Mouse (Mus musculus) retina, postnatal 1 day (tissue): Measurements from ENCODE around the gene Slc35f3.

ENCODE experiments used
- DNase-seq: peaks from one replicate; pipeline ENCODE4 v3.0.0-alpha.2; 2012

Gene Slc35f3

DNA sequence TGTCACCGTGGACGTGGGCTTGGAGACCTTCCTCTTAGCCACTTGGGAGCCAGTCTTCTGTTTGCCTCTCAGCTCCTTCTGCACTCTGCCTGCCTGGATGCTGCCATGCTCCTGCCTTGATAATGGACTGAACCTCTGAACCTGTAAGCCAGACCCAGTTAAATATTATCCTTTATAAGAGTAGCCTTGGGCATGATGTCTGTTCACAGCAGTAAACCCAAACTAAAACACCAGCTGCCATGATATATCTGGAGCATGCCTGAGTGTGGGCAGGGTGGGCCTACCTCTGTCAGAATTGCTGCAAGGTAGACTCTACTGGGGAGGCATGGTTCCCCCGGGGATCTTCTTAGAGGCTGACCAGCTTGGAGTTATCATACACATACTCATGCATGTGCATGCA is 41.0 kb downstream of the Slc35f3 start:
- no peak for DNase-seq

DNA sequence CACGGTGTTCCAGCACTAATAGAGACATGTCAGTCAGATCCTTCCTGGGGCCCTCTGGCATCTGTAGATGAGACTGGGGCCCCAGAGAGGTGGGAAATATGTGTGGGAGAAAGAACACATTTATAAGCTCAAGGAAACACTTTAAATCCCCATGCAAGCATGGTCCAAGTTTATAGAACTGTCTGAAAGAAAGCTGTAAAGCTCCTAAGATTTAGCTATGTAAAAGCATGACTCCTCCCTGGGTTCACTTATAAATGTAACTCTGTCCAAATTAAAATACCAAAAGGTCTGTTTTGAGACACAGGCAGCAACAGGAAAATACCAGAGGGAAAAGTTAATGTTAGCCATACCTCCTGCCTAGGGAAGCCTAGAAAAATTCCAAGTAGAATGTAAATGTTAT is 42.8 kb downstream of the Slc35f3 start:
- no peak for DNase-seq

DNA sequence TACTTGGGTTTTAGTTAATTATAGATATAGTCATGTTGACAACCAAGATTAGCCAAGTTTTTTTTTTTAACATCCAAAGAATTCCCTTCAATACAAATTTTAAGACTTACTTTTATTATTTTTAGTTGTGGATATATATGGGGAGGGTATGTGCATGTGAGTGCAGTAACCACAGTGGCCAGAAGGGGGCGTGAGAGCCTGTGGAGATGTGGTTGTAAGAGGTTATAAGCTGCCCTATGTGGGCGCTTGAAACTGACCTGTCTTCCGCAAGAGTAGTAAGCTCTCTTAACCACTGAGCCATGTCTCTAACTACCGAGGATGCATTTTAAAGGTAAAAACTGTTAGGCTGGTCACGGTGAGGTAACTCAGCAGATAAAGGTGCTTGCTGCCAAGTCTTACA is 45.1 kb downstream of the Slc35f3 start:
- no peak for DNase-seq

DNA sequence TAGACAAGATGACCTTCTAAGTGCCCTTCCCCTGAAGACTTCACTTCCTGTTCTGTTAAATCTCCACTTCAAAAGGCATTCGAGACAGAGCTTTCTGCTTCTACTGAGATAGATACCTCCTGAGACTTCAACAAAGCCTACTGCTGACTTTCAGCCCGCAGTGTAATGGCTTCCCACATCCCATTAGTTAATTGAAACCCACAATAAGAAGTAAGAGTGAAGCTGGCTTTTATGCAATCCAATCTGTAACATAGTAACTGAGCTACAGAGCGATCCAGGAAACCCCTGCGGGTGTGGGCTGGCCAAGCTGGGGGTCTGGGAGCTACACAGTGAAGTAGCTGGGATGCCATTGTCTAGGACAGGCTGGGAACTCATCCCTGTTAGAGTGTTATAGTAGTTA is 46.7 kb downstream of the Slc35f3 start:
- DNase-seq: peak; percentile 10

DNA sequence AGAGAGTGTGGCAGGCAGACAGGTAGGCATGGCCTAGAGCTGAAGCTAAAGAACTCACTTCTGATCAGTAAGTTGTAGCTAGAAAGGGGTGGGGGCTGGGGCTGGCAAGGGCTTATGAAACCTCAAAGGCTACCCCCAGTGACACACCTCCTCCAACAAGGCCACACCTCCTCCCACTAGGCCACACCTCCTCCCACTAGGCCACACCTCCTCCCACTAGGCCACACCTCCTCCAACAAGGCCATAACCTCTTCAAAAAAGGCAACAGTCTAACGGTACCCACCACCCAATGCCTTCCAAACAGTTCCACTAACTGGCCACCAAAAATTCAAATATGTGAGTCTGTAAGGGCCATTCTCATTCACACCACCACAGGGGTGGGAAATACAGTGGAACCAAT is 54.9 kb downstream of the Slc35f3 start:
- DNase-seq: no peak

DNA sequence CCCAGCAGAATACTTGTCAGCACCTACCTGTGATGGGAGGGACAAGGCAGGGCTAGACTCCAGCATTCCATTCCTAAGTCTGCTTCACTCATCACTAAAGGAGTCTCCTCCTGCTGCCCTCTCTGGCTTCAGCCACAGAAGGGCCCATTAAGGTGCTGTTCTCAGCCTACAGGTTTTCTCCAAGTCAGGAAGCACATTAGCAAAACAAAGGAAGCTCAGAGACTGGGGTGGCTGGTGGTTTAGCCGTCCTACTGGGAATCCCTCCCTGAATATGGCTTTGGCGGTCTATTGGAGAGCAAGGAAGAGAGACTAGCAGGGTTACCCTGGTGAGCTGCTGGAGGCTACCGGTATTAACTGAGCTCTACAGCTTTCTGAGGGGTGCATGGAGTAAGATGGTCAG is 59.6 kb downstream of the Slc35f3 start:
- DNase-seq: no peak

DNA sequence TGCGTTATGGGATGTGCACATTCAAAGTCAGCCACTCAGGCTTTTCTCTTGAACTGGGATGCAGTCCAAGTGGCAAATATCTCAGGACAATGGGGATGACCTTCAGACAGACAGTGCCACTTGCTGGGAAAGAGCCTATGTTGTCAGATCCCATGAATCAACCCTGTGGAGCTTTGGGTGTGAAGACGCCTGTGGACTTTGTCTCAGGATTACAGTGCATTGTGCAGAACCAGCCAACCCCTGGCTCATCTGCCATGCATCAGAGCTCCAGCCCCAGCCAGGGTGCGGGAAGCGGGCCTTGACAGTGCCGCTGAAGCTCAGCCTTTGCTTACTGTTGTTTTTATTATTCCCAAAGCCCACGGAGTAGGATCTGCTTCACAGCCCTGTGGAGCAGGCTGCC is 60.9 kb downstream of the Slc35f3 start:
- peak; percentile 60 for DNase-seq

DNA sequence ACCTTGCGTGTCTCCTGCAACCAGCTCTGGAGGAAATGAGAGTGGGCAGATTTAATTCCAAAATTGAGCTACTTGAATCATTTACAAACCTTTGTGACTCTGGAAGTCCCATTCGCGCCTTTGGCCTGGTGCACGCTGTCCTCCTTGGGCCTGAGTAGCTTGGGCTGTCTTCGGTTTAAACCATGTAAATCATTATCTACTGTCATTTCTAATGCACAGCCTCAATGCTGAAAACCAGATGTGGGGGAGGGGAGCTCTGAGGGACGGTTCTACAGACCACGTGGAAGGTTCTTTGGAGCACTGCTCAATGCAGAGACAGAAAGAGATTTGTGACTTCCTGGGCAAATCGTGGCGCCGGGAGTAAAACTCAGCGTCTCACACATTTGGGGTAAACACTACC is 61.7 kb downstream of the Slc35f3 start:
- no peak for DNase-seq

DNA sequence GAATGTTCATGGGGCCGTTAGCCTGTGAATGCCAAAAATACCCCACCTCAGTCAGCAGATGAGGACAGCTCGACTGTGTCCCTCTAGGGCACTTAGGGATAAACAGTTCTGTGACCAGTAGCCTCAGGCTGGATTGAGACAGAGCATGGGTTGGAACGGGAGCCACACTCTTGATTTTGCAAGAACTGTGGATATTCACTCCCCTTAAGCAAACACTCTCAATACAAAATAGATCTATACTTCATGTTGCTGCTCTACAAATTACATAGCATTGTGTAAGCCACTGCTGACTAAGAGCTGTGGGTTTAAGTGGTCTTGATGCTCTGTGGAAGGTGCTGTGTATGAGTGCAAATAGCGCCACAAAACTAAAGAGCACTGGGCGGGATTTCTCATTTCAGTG is 62.3 kb downstream of the Slc35f3 start:
- DNase-seq: no peak

DNA sequence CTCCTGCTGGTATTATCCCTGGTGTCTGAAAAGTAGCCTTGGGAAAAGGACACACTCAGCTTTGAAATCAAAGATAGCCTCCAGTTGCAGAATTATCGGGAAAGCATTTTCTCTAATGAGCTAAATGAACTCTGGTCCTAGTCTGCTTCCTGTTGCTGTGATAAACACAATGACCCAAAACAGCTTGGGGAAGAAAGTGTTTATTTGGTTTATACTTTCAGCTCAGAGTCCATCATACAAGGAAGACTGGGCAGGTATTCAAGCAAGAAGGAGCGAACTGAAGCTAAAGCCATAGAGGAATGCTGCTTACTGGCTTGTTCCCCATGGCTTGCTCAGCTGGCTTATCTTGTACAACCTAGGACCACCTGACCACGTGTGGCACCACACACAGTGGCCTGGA is 67.9 kb downstream of the Slc35f3 start:
- no peak for DNase-seq

DNA sequence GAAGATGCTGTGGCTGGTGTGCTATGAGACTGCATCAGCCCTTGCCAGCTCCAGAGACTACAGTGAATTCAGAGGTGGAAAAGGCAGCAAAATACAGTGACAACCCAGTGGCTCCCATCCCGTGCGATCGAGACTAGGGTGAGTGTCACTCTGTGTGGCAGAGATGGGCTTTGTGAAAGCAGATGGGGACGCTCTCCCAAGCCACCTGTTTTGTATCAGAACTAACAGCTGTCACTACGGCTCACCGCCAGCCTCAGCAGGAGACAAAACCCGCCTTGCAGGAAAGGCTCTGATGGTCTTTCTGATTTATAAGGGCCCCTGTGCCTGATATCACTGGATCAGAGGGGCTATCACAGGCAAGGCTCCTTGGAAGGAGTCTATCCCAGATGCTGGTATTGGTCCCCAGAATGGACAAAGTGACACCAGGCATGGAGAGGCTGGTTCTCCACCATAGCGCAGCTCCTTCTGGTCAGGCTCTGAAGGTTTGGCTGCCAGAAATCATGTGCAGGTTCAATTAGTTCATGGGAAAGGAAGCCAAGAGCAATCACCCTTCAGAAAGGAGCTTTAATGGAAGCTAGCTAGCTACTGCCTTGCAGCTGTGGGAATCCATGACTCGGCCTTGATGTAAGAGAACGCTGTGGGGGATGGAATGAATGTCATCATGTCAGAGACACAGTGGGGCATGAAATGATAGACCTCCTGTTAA is 70.1 kb downstream of the Slc35f3 start:
- peak; percentile 30 for DNase-seq

DNA sequence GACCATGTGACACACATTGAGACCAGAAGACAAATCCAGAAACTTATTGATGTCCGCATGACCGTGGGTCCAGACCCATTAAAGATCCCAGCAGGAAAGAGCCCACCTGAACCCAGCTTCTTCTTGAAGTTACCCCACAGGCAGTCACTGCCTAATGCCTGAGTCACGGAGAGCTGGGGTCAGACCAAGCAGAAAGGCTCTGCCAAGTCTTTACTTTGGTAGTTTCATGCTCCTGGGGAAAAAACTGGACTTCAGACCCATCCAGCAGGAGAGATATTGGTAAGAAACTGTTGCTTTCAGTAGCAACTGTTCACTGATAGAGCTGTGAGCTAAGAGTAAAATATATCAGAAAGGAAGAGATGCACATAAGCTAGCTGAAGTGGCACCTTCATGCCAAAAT is 73.5 kb downstream of the Slc35f3 start:
- DNase-seq: no peak

DNA sequence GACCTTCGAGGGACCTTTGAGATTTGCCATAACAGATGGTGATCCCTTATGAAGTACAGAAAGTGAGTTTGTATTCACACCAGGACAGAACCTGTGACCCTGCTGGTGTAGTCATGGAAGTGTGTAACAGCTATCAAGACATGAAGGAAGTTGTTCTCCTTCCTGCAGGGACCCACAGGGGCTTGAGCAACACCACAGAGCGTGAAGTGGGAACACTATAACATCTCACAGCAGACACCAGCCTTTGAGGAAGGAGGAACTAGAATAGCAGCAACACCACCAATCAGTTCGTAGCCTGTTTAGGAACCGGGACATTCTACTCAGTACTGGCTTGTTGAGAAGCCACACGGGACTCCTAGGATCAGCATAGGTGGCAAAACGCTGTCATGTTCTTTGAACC is 81.2 kb downstream of the Slc35f3 start:
- DNase-seq: no peak

DNA sequence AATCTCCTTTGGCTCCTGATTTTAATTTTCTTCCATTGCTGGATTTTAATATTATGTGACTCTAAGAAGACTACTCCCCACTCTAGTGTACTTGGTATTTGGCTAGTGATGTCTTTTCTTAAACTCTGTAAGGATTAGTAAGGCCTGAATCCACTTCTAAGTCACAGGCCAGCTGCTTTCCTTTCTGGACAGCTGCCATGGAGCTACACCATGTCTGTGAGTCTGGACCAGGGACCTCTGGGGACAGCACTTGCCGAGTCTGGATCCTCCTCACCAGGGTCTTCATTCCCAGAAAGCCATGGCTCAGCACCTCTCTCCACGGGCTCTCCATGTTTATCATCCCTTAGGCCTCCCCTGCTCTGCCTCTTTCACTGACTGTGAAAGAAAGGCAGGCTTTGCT is 81.8 kb downstream of the Slc35f3 start:
- peak; percentile 61 for DNase-seq

DNA sequence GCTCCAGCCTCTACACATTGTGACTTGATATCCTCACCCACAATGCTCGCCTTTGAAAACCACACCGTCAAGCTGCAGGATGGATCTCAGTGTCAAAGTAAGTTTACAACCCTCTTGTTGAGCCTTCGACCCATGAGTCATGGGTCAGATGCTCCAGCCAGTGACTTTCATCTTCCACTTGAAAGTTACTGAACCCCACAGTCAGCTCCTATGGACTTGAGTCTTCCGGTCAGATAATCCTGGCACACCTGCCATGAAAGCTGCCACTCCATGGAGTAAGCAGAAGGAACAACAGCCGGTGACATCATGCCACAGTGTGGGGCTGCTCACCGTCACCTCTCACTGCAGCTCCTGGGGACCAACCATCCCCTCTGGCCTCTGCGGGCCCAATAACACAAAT is 82.9 kb downstream of the Slc35f3 start:
- no peak for DNase-seq

DNA sequence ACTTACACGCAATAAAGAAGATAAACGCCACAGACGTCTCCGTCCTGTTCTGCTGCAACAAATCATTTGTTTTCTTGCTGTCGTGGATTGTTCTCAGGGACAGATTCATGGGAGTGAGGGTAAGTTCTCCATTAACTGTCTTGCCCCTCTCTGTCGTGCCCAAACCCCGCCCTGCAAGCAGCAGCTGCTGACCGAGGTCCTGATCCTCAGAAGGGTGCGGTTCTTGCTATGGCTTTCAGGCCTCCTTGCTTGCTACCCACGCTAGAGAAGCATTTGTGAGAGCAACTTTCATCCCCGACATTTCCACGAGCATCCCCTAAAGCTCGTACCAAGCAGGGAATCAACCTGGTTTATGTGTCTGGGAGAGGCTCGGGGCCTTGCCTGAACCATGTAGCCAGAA is 83.9 kb downstream of the Slc35f3 start:
- no peak for DNase-seq

DNA sequence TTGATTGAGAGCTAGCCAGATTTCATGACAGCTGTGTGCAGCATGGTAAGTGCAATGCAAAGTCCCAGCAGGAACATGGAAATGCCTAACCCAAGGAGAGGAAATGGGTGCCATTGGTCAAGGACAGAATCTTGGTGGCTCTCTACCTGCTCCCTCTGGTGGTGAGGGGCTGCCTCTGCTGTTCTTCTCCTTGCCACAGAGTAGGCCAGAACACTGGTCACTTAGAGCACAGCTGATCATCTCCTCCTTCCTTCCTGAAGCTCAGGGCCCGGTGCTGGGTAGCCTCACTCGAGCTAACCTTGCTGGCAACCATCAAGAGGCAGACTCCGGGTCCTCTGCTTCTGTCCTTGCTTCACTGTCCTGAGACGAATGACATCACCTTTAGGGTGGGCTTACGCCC is 84.4 kb downstream of the Slc35f3 start:
- peak; percentile 68 for DNase-seq

DNA sequence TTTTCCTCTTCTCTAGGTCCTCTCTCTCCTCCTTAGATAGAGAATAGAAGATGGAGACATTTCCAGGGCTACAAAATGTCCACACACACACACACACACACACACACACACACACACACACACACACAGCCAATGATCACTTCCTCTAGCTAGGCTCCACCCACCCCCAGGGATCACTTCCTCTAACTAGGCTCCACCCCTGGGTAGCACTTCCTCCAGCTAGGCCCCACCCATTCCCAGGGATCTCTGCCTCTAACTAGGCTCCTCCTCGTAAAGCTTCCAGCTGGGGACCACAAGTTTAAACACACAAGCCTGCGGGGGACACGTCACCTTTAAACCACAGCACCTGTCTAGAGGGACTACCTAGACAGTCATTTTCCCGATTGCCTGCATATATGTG is 89.2 kb downstream of the Slc35f3 start:
- peak; percentile 15 for DNase-seq

DNA sequence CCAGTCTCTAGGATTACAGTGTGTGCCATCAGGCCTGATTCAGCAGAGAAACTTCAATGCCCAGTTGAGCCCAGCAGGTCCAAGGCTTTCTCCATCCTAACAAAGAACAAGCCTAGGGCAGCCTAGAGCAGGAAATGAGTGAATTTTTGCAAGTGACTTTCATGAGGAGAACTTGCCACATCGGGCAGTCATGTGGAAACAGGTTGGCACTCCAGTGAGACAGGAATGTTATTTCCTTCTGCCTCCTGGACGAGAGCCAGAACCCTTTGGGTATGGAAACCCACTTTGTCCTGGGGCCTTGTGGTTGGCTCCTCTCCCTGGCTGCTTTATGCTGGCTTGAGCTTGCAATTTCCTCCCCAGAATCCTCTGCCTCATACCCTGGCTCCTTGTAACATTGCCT is 93.2 kb downstream of the Slc35f3 start:
- DNase-seq: peak; percentile 15

DNA sequence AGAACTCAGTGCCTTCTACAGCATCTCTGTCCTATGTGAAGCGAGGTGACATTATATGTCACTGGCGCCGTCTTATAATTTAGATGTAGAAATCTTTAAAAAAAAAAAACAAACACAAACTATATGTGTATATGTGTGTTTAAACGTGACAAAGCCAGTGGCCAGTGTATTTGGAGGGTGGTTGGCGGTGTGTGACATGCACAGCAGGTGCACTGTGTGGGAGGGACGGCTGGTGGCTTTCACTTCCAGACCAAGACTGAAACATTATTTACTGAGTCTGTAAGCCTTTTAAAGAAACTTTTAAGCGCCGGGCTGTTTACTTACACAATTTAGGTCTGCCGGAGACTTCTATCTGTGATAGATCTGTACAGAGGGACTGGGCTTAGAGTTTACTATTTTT is 97.0 kb downstream of the Slc35f3 start:
- DNase-seq: no peak

DNA sequence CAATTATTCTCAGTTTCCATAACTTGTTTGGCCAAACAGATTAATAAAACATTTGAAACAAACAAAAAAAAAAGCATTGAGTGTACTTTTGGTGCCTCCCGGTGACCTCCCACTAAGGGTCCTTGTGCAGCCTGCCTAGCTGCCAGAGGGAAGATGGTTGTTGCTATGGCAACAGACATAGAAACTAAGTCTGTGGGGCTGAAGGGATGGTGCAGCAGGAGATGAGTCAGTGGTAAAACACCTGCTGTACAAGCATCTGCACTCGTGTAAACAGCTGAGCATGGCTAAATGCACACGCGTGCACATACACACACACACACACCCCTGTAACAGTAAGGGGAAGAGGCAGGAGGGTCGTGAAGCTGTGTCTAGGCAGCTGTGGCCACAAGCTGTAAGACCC is 97.6 kb downstream of the Slc35f3 start:
- peak; percentile 27 for DNase-seq

DNA sequence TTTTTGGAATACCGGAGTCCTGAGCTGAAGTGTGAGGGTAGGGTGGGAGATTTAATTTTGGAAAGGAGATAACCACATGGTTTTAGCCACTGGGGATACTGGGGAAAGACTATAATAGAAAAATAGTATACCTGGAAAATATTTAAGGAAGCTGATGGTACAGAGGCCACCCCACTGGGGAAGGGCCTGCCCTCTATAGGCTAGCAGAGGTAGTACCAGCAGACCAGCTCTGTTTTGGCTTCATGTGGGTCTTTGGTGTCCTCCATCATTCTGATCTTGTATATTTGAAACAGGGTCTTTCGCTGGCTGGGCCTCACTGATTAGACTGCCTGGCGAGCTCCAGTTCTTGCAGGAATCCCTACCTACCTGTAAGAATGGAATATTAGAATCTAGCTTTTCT is 100.0 kb downstream of the Slc35f3 start:
- no peak for DNase-seq

DNA sequence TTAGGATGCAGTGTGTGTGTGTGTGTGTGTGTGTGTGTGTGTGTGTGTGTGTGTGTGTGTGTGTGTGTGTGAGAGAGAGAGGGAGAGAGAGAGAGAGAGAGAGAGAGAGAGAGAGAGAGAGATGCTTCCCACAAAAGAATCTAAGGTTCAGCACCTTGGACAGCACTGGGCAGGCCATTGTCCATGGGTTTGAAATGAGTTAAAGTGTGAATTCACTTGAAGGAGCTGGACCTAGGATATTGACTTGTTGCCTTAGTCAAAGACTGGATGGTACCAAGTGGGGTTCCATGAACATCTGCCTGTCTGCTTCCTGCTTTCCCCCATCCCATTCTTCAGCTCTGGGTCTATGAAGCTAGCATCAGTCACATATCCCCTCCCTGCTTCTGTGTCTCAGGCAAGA is 106.2 kb downstream of the Slc35f3 start:
- DNase-seq: peak; percentile 61

DNA sequence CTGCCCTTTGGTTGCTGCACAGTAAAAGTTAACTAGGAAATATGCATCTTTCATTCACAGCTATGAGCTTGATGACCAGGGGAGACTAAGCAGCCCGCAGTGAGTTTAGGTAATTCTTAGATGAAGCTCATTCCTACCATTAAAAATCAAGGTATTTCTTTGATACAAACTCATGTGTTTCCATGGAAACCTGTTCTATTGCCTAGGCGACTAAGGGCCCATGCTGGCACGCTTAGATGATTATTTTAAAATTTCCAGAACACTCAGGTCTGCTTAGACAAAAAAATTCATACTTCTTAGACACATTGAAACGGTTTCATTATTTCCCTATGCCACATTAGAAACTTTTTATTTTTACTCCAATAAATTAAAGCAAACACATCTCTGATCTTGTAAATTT is 106.7 kb downstream of the Slc35f3 start:
- DNase-seq: no peak

DNA sequence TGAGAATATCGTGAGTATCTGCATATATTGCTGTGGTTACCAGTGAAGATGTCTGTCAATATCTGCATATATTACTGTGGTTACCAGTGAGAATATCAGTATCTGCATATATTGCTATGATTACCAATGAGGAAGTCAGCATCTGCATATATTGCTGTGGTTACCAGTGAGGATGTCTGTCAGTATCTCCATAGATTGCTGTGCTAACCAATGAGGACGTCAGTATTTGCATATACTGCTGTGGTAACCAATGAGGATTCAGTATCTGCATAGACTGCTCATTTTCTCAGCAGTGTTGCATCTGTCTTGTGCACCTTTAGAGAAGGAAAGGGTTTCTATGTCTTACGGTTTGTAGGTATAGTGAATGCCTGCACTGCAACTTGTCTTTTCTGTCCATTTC is 122.5 kb downstream of the Slc35f3 start:
- no peak for DNase-seq
